Mouse (Mus musculus): Measurements from ENCODE around the gene Ppm1b. TPM values are rescaled to one million over a fixed set of nuclear protein-coding genes. Genes with fewer than 3 reads are reported as not detected.

Gene Ppm1b
- polyA plus RNA-seq, 1 experiment from 2014 or later, result 57.5 TPM

DNA sequence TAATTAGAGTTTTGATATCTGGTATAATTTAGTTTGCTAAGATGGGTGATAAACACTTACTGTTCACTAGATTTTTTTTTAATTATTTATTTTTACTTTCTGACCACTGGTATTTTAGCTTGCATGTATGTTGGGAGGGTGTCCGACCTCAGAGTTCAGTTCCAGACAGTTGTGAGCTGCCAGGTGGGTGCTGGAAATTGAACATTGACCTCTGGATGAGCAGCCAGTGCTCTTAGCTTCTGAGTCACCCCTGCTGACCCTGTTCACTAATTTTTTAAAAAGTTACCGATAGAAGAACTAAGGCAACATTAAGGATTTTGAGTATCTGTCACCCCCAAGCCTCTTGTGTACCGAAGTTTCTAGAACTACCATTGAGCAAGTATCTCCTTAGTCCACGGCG lies 91.8 kb downstream of the Ppm1b start:
- WGBS, result 93% methylated on average over 5 of the region's 5 CpGs
- Histone ChIP-seq H3K36me3 (replicated peaks) (no peaks in the 10 kb centered on the region), H3K4me3 (no peak overlapping the region), H3K27me3 (ENCODE audit: poor library complexity, severe bottlenecking) (no peaks in the 10 kb centered on the region), H3K9me3 (no peaks in the 10 kb centered on the region), H3K4me1 (no peaks in the 10 kb centered on the region), H3K27ac (no peak overlapping the region)
- no peak for DNase-seq (ENCODE audit: extremely low spot score, low spot score)

DNA sequence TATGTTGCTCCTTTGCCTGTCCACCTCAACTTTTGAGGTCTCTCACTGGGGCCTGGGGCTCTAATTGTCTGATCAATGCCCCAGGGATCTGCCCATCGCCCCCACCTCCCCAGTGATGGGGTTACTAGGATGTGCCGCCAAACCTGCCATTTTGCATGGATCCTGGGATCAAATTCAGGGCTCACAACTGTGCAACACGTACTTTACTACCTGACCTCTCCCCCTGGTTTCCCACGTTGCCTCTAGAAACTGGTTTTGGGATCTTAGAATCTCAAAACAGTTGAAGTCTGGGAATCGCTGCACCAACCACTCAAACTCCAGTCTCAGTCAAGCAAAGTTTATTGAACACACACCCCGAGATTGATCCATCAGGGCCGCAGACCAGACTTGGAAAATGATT lies 101.7 kb downstream of the Ppm1b start:
- peaks cover 14% of the 10 kb centered on the region for H3K36me3 ChIP-seq (replicated peaks)
- H3K27me3 ChIP-seq (ENCODE audit: poor library complexity, severe bottlenecking), result no peaks in the 10 kb centered on the region
- no peak overlapping the region for H3K4me3 ChIP-seq
- no peaks in the 10 kb centered on the region for H3K9me3 ChIP-seq
- no peak for DNase-seq (ENCODE audit: extremely low spot score, low spot score)
- H3K27ac ChIP-seq, result no peak overlapping the region
- WGBS, result 88% methylated on average over 7 of the region's 7 CpGs
- 0 out of 2 replicates have a peak, but pooled peaks cover 5% of the 10 kb centered on the region for H3K4me1 ChIP-seq

DNA sequence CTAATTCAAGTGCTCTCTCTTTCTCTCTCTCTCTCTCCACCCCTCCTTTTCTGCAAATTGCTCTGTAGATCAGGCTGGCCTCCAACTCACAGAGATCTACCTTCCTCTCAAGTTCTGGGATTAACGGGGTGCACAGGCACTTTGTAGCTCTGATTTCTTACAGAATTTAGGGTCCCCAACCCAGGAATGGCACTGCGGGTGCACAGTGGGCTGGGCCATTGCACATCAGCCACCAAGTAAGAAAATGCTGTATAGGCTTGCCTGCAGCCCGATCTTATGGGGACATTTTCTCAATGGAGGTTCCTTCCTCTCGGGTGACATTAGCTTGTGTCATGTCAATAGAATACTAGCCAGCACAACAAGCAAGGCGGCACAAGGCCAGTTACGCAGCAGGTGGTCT lies 102.6 kb downstream of the Ppm1b start:
- Histone ChIP-seq H3K4me3 (no peak overlapping the region), H3K4me1 (0 out of 2 replicates have a peak, but pooled peaks cover 5% of the 10 kb centered on the region), H3K9me3 (no peaks in the 10 kb centered on the region), H3K27ac (no peak overlapping the region), H3K36me3 (replicated peaks) (peaks cover 22% of the 10 kb centered on the region), H3K27me3 (ENCODE audit: poor library complexity, severe bottlenecking) (no peaks in the 10 kb centered on the region)
- 89% methylated on average over 6 of the region's 6 CpGs for WGBS
- no peak for DNase-seq (ENCODE audit: extremely low spot score, low spot score)

DNA sequence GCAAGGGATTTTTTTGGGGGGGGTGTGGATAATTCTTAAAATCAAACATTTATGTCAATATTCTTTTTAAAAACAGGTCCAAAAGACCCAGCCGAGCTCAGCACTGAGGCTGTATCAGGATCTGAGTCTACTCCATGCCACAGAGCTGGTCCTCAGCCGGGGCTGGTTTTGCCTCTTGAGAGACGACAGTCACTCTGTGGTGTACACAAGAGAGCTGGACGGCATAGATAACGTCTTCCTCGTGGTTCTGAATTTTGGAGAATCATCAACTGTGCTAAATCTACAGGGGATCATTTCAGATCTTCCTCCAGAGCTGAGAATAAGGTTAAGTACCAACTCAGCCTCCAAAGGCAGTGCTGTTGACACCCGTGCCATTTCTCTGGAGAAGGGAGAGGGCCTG lies 107.0 kb downstream of the Ppm1b start:
- DNase-seq (ENCODE audit: extremely low spot score, low spot score), result no peak
- 0 out of 2 replicates have a peak, but pooled peaks cover 5% of the 10 kb centered on the region for H3K4me1 ChIP-seq
- H3K4me3 ChIP-seq, result no peak overlapping the region
- WGBS, result 93% methylated on average over 7 of the region's 7 CpGs
- peaks cover 63% of the 10 kb centered on the region for H3K36me3 ChIP-seq (replicated peaks)
- no peaks in the 10 kb centered on the region for H3K27me3 ChIP-seq (ENCODE audit: poor library complexity, severe bottlenecking)
- no peak overlapping the region for H3K27ac ChIP-seq
- no peaks in the 10 kb centered on the region for H3K9me3 ChIP-seq

DNA sequence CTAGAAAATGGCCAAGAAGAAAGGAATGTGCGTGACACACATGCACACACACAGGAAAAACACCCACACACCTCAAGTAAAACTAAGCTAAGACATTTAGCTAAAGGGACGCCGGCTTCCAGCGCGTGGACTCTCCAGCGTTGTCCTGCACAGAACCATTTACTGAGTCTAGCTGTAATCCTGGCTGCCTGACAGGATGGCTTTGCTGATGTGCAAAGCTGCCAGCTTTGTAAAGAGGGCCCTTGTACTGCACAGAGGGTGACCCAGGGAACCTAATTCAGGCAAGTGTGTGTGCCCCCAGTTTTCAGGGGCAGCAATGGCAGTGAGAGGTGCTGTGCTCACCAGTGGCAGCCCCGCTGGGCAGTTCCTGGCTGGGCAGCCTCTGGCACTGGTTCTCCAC lies 110.8 kb downstream of the Ppm1b start:
- H3K27me3 ChIP-seq (ENCODE audit: poor library complexity, severe bottlenecking), result no peaks in the 10 kb centered on the region
- H3K4me1 ChIP-seq, result peaks cover 21% of the 10 kb centered on the region
- no peak for DNase-seq (ENCODE audit: extremely low spot score, low spot score)
- WGBS, result 94% methylated on average over 7 of the region's 7 CpGs
- no peak overlapping the region for H3K4me3 ChIP-seq
- peaks cover 92% of the 10 kb centered on the region for H3K36me3 ChIP-seq (replicated peaks)
- H3K9me3 ChIP-seq, result no peaks in the 10 kb centered on the region
- H3K27ac ChIP-seq, result no peak overlapping the region

DNA sequence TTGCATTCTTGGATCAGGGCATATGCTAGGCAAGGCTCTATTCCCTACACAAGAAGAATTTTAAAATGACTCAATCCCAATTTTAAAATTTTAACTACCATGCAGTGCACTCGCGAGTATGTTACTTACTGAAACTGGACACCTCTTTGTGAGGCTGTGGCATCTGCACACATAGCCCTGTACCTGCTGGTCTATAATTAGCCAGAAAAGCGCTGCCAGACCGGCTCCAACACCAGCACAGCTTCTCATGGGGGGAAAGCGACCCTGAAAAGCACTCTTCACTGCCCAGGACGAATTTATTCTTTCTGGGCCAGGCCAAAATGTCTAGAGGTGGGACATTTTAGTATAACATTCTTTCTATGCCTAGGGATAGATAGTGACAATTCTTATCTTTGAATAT lies 114.1 kb downstream of the Ppm1b start:
- H3K9me3 ChIP-seq, result no peaks in the 10 kb centered on the region
- WGBS, result 88% methylated on average over 6 of the region's 6 CpGs
- DNase-seq (ENCODE audit: extremely low spot score, low spot score), result no peak
- peaks cover 71% of the 10 kb centered on the region for H3K36me3 ChIP-seq (replicated peaks)
- H3K4me3 ChIP-seq, result no peak overlapping the region
- H3K27me3 ChIP-seq (ENCODE audit: poor library complexity, severe bottlenecking), result no peaks in the 10 kb centered on the region
- H3K27ac ChIP-seq, result no peak overlapping the region
- peaks cover 38% of the 10 kb centered on the region for H3K4me1 ChIP-seq

DNA sequence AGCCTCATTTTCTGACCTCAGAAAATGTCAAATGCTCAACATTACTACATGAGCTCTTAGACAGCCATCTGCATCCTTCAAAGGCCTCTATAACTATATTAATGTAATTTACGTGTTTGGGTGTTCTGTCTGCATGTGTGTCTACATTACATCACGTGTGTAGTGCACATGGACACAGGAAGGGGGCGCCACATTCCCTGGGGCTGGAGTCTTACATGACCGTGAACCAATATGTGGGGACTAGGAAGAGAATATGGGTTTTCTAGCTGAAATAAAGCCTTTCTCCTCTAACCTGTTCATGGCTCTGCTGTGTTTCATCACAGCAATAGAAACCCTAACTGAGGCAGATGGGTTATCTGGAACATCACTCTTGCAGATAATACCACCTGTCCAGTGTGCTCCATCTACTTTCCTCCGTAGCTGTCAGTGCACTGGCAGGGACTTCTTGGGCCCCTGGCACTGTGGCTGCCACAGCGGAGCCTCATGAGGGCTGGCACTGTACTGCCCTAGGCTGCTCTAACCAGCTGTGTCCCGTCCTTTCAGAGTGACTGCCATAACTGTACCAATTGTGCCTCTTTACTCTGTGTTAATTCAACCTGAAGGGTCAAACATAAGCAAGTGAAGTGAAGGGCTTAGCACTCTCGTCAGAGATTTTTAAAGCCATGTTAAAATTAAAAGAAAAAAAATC lies 114.7 kb downstream of the Ppm1b start:
- no peak for DNase-seq (ENCODE audit: extremely low spot score, low spot score)
- Histone ChIP-seq H3K27me3 (ENCODE audit: poor library complexity, severe bottlenecking) (no peaks in the 10 kb centered on the region), H3K36me3 (replicated peaks) (peaks cover 71% of the 10 kb centered on the region), H3K4me3 (no peak overlapping the region), H3K27ac (no peak overlapping the region), H3K9me3 (no peaks in the 10 kb centered on the region), H3K4me1 (peaks cover 38% of the 10 kb centered on the region)
- 95% methylated on average over 8 of the region's 8 CpGs for WGBS

DNA sequence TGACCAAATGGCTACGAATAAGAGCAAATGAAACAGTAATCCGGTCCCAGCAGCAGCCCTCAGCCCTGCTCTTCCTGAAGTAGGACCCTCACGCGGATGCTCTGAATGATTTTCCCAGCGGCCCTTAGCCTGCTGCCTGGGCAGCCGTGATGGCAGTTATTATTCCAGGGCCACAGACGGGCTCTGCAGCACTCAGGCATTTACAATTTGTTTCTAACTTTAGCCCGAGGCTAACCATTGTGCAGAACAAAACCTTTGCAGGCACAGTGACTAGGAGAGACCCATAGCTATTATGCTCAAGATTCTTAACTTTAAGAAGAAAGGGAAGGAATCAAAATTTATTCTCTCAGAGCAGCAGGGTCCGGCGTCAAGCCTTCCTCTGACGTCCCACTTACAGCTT lies 115.8 kb downstream of the Ppm1b start:
- peak; percentile 26 for DNase-seq (ENCODE audit: extremely low spot score, low spot score)
- peaks cover 71% of the 10 kb centered on the region for H3K36me3 ChIP-seq (replicated peaks)
- peak overlapping the region; percentile 18; the same call in 1 of the 2 replicates for H3K4me3 ChIP-seq
- no peaks in the 10 kb centered on the region for H3K9me3 ChIP-seq
- H3K27me3 ChIP-seq (ENCODE audit: poor library complexity, severe bottlenecking), result no peaks in the 10 kb centered on the region
- peaks cover 38% of the 10 kb centered on the region for H3K4me1 ChIP-seq
- 43% methylated on average over 11 of the region's 11 CpGs for WGBS
- H3K27ac ChIP-seq, result peak overlapping the region; percentile 62

DNA sequence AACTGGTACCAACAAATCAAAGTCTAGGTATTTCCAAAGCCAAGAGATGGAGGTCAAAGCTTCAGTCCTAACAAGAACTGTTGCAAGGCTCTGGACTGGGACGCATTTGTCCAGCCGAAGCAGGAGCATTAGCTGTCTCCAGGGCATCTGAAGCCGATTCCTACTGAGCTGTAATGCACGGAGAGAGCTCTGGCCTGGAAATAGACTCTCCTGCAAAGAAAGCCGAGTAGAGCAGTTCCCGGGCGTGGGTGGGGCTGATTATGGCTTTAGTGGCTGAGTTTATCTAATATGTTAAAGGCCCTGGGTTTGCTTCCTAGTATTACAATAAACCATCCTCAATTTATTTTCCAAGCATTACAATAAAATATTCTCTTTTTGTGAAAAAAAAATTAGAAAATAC lies 116.7 kb downstream of the Ppm1b start:
- Histone ChIP-seq H3K27ac (peak overlapping the region; percentile 62), H3K27me3 (ENCODE audit: poor library complexity, severe bottlenecking) (no peaks in the 10 kb centered on the region), H3K4me1 (peaks cover 38% of the 10 kb centered on the region), H3K9me3 (no peaks in the 10 kb centered on the region), H3K36me3 (replicated peaks) (peaks cover 75% of the 10 kb centered on the region), H3K4me3 (peak overlapping the region; percentile 18; the same call in 1 of the 2 replicates)
- no peak for DNase-seq (ENCODE audit: extremely low spot score, low spot score)
- 65% methylated on average over 7 of the region's 7 CpGs for WGBS

Other genes starting within 250 kb of the Ppm1b start
- 52.5 and 56.2 TPM in 2 replicates for gene Lrpprc, start 166.0 kb upstream of the Ppm1b start, polyA plus RNA-seq (2016; fragmentation: Nextera tagmentation; extraction: Ambion mirVana)
- gene Slc3a1, start 71.6 kb downstream of the Ppm1b start, polyA plus RNA-seq (2016; fragmentation: Nextera tagmentation; extraction: Ambion mirVana), result 0.25 and 0.31 TPM in 2 replicates
- gene Prepl, start 133.5 kb downstream of the Ppm1b start, polyA plus RNA-seq (2016; fragmentation: Nextera tagmentation; extraction: Ambion mirVana), result 30.2 and 31.1 TPM in 2 replicates
- gene Camkmt, start 133.8 kb downstream of the Ppm1b start, polyA plus RNA-seq (2016; fragmentation: Nextera tagmentation; extraction: Ambion mirVana), result 14.0 and 14.4 TPM in 2 replicates